Mouse (Mus musculus) lung, postnatal 4 days (tissue): Measurements from ENCODE around the gene Ankfn1.

Experiments used
- DNase-seq, 2 experiments: peaks; one replicate each; pipeline ENCODE4 v3.0.0; 2021

The Ankfn1 gene

GRCm38 (mm10) chr11:89777431-89777830 is at the start of gene Ankfn1:
Gene Ankfn1, minus strand, starts transcription at chr11:89777653.
- no peak for DNase-seq

- DNase-seq: no peak
Measured at GRCm38 (mm10) chr11:89823661-89824446, 46.4 kb upstream of the Ankfn1 start.

GRCm38 (mm10) chr11:89818594-89818993 is 41.1 kb upstream of the Ankfn1 start:
- DNase-seq: peak; percentile 60 to 82

- no peak for DNase-seq
Measured at GRCm38 (mm10) chr11:89811403-89811802, 34.0 kb upstream of the Ankfn1 start.

GRCm38 (mm10) chr11:89807998-89808397 is 30.5 kb upstream of the Ankfn1 start:
- no peak for DNase-seq

- DNase-seq: no peak
Measured at GRCm38 (mm10) chr11:89804822-89805221, 27.4 kb upstream of the Ankfn1 start.

- no peak for DNase-seq
Measured at GRCm38 (mm10) chr11:89803974-89804373, 26.5 kb upstream of the Ankfn1 start.

GRCm38 (mm10) chr11:89792709-89793108 is 15.3 kb upstream of the Ankfn1 start:
- no peak for DNase-seq

- no peak for DNase-seq
Measured at GRCm38 (mm10) chr11:89776070-89776469, 1.4 kb downstream of the Ankfn1 start.

- DNase-seq: no peak
Measured at GRCm38 (mm10) chr11:89774913-89775312, 2.5 kb downstream of the Ankfn1 start.

- no peak for DNase-seq
Measured at GRCm38 (mm10) chr11:89772941-89773340, 4.5 kb downstream of the Ankfn1 start.

GRCm38 (mm10) chr11:89765770-89766148 is 11.7 kb downstream of the Ankfn1 start:
- no peak for DNase-seq

- no peak for DNase-seq
Measured at GRCm38 (mm10) chr11:89765014-89765769, 12.3 kb downstream of the Ankfn1 start.

- DNase-seq: no peak
Measured at GRCm38 (mm10) chr11:89733973-89734693, 43.3 kb downstream of the Ankfn1 start.

GRCm38 (mm10) chr11:89733526-89733925 is 43.9 kb downstream of the Ankfn1 start:
- no peak for DNase-seq

GRCm38 (mm10) chr11:89720847-89721246 is 56.6 kb downstream of the Ankfn1 start:
- peak; percentile 60 to 78 for DNase-seq

- no peak for DNase-seq
Measured at GRCm38 (mm10) chr11:89718491-89718982, 58.9 kb downstream of the Ankfn1 start.

- DNase-seq: no peak
Measured at GRCm38 (mm10) chr11:89716351-89716750, 61.1 kb downstream of the Ankfn1 start.

GRCm38 (mm10) chr11:89708526-89708925 is 68.9 kb downstream of the Ankfn1 start:
- no peak for DNase-seq

- DNase-seq: no peak
Measured at GRCm38 (mm10) chr11:89696431-89697403, 80.7 kb downstream of the Ankfn1 start.

GRCm38 (mm10) chr11:89693686-89694085 is 83.8 kb downstream of the Ankfn1 start:
- DNase-seq: no peak

GRCm38 (mm10) chr11:89676922-89677321 is 100.5 kb downstream of the Ankfn1 start:
- peak; percentile 29 to 71 for DNase-seq
